Mouse (Mus musculus) left cerebral cortex, postnatal 4 days (tissue): ENCODE data around the gene Cars2. TPM values are rescaled to one million over a fixed set of nuclear protein-coding genes. Genes with fewer than 3 reads are reported as not detected.
"Not testable (repeated sequence)": the region's sequence is repeated elsewhere in the genome, so short reads cannot be mapped to it uniquely, and the experiment has no call there.

ENCODE experiments used
- DNase-seq: peaks from one replicate; pipeline ENCODE4 v3.0.0-alpha.2; 2022
- intact Hi-C: fragments of 180-260 bp; cut with DNase I; formaldehyde crosslinking; loops from one replicate; pipeline ENCODE4 v1.15.1; 2025
- total RNA-seq, 2 experiments: library from RNA; stranded (reverse); gene quantifications; 2 replicates each; pipeline ENCODE4 v1.2.3; 2021

The Cars2 gene
- 10 to 100 TPM; 33.4 to 37.2 TPM for total RNA-seq

DNA sequence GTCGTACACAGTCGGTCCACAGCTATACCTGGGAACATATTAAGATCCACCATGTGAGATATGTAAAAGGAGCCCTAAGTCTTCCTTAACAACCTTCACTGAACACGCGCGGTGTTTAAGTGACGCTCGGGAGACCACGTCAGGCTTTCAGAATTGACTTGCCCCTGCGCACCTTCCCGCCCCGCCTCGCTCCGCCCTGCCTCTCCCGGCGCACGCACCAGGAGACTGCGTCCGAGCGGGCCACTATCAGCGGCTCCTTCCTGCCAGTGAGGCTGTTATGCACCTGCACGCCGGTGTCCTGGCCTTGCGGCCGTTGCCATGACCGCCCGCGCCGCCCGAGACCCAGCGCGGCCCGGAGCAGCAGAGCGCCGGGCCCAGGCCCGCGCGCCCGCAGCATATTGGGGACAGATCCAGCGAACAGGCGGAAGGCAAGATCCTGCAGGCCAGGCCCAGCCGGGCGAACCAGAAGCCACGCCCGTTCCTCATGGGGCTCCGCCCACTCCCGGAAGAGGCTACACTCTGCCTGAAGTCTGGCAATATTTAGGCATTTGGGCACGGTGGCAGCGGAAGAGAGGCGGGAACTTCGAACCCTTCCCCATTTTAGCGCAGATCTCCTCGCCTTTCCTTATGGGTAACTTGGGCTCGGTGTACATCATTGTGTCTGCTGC, at the start of gene Cars2:
Gene Cars2, minus strand, starts transcription at position 503 of the 668 bp plus-strand sequence.
- DNase-seq: peak; percentile 90
- intact Hi-C loops: loop anchor here (10.0 kb wide), 1 partner anchor 154 kb away; the partner anchor contains the start of gene 1700016D06Rik

DNA sequence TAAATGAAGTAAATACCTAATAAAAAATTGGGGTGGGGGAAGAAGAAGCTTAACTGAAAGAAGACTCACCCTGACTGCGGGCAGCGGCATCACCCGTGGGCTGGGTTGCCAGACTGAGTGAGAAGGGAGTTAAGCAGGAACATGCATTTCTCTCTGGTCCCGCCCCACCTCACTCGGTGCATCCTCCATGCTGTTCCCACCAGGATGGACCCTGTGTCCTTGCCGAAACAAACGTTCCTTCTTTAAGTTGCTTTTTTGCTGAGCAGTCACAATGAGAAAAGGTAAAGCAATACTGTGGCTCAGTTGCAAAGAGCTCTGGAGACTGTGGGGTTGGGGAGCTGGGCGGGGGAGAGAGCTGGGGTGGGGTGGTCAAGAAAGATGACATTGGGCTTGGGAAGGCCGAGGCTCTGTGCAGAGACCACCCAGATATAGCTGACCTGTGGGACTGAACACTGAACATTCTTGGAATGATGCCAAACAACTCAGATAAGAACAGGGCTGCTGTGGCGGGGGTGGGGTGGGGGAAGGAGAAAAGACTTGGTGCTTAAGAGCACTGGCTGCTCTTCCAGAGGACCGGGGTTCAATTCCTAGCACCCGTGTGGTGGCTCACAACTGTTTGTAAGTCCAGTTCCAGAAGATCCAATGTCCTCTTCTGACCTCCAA, 42.8 kb upstream of the Cars2 start:
- intact Hi-C loops: no loop called here
- DNase-seq: no peak

DNA sequence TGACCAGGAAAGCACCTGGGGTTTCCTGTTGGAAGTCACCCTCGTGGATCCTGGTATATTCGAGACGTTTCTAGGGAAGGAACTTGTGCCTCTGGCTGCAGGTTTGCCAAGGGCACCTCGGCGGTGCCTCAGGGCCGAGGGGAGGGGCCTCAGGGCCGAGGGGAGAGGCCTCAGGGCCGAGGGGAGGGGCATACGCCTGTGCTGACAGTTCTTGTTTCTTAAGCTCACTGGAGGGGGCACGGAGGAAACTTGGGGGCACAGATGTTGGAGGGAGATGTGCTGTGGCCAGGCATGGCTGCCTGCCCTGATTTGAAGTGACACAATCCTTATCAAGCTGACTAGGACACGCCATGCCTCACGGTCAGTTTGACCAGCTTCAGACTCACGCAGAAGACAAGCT, 41.7 kb upstream of the Cars2 start:
- intact Hi-C loops: no loop called here
- DNase-seq: no peak

DNA sequence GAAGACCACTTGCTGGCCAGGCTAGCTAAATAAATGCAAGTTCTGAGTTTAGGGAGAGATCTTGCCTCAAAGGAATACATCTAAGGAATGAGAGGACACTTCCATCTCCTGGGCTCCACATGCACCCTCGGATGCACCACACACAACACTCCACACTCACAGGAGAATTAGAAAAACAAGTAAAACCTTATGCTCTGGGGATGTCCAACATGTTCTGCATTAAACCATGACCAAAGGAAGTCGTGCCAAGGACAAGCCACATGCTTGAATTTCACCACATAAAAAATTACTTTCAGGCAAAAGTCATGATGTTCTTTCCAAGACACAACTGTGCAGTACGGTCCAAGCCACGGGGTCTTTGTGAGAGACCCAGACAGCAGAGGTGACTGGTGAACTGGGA, 41.3 kb upstream of the Cars2 start:
- intact Hi-C loops: no loop called here
- DNase-seq: no peak

DNA sequence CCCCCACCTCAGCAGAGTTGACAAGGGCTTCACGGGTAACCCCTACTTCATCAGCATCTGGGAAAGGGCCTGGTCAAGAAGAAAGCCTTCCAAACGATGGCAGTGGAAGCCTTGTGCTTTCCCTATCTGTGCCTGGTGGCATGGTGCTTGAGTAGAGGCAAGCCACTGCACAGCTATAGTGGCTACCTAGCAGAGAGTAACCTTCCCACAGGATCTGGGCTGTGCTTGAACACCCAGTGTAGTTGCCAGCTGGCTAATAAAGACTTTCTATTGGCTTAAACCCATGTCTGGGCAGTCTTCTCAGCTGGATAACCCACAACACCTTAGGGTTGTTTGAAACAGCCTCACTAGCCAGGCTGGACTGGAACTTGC, 35.8 kb upstream of the Cars2 start:
- intact Hi-C loops: no loop called here
- no peak for DNase-seq

DNA sequence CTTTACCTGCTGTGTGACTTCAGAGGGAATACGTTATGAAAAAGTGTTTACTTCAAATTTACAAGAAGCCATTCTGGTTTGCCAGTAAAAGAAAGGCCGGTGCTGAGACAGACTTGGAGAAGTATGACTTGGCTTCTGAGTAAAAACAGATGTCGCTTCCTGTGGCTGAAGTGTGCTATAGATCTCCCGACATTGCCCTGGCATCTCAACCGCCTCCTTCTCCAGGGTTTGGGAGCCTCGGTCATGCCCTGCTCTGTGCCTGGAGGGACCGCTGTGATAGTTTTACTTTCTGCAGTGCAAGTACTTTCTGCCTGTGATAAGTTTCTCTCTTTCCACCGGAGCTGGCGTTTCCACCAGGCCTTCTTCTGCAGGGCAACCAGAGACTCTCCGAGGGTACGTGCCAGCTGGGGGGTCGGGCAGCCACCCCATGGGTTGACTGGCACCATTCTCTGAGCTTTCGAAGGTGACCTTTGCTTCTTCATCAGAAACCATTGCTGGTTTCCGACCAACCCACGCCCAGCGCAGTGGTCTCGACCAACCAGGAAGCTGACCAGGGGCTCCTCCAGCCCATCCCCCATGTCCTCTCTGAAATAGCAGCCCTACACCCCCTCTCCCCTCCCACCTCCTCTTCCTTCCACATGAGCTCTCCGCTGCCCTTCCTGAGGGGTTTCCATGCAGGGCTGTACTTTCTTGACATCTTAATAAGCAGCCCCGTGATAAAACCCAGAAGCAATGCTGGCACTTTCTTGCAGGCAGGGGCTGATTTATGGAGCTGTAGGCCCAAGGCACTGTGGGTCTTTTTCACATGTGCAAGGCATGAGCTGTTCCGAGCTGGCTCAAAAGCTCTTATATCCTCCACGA, 35.2 kb upstream of the Cars2 start:
- DNase-seq: no peak
- intact Hi-C loops: no loop called here

DNA sequence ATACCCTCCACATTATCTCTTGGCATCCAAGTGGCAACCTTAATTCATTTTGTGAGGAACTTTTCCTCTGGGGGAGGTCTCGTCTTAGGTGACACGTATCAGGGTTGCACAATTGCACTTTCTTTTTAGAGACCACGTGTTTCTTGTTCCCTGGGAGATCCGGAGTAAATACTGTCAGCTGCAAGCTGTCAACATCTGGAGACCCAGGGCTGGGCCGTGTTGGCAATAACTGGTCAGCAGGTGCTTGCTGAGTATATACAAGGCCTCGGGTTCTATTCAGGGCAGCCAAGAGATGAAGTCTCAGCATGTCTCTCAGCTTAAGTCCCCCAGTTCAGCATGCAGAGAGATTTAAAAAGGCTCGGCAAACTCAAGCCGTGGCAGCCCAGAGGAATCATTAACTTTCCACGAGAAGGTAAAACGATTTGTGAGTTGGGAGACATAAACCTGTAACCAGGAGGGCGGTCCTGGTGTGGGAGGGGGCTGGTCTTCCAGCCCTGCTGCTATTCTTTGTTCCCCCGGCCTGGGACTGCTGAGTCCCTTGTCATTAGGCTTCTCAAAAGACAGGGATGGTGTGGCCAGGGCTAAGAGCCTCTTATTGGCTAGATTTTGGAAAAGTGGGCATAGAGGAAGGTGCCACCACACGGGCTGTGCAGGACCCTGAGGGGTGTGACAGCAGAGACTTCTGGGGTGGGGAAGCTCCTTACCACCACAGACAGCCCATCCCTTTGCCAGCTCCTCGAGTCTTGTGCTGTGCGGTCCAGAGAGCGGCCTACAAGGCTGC, 25.2 kb upstream of the Cars2 start:
- intact Hi-C loops: no loop called here
- DNase-seq: no peak

DNA sequence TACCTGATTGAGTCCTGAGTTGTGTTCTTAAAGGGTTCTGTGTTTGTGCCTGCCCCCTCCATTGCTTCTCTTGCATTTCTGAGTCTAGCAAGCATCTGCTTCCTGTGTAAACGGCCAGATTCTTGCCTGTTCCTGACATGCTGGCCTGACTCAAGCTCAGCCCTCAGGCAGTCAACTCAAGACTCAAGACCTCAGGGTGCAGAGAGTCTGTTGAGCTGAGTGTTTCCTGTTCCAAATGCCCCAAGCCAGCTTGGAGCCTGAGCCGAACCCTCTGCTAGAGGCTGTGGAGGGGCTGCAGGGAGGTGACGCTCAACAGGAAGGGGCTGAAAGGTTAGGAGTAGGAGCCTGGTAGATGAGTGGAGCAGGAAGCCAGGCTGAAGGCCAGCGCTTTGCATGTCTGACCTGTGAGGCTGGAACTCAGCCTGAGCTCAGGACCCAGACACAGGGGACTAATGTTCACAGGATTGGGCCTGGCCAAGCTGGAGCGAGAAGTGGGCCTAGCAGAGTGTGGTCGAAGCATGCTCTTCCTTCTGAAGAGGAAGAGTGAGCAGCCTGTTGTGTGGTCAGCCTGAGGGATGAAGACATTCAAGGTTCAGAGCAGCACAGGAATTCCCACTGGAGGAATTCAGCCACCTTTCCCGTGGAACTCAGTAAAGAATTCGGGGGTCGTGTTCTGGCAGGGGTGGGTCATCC, 24.5 kb upstream of the Cars2 start:
- no peak for DNase-seq
- intact Hi-C loops: no loop called here

DNA sequence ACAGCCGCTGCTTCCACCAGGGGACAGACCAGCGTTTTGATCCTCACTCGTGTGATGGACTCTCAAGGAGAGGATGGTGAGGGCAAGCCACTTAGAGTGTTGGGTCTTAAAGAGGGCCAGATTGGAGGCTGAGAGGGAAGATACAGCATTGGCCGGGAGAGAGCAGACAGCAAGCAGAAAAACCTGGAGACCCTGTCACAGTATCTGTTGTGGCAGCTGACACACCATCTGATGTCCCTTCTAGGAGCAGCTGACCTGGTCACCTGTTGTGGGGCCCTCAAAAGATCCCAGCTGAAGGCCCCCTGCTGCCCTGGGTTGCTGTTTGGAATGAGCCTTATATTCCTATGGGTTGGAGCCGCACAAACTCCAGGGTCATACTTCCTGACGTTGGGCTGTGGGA, 21.8 kb upstream of the Cars2 start:
- DNase-seq: no peak
- intact Hi-C loops: no loop called here

DNA sequence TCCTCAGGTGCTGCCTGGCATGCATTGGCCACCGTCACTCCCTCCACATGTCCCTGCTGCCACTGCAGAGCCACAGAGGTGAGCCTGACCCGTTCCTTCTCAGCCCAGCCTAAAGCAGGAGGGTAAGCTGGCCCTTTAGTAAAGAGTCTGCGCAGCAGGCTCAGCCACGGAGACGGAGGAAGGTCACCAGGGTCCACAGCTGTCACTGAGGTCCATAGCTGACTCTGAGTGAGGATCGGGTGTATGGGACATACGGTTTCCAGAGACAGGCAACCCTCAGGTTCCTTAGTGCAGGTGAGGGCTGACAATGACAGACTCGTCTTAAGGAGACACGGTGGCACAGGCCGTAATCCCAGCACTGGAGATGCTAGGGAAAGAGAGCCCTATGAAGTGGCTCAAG, 21.4 kb upstream of the Cars2 start:
- no peak for DNase-seq
- intact Hi-C loops: no loop called here

DNA sequence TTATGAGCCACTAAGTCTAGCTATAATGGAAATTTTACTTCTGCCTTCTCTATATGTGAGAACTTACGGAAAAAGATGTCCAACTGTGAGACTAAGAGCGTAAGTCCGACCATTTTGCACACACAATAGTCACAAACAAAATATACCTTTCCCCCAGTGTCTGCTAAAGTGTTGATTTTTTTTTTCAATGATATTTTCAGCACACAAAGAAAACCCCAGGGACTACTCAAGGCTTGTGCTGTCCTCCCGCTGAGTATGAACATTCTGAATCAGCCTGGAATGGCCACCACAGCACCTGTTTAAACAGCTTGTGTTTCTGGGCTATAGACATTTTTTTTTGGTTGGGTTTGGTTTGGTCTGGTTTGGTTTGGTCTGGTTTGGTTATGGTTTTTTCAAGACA, 20.2 kb upstream of the Cars2 start:
- no peak for DNase-seq
- intact Hi-C loops: no loop called here

DNA sequence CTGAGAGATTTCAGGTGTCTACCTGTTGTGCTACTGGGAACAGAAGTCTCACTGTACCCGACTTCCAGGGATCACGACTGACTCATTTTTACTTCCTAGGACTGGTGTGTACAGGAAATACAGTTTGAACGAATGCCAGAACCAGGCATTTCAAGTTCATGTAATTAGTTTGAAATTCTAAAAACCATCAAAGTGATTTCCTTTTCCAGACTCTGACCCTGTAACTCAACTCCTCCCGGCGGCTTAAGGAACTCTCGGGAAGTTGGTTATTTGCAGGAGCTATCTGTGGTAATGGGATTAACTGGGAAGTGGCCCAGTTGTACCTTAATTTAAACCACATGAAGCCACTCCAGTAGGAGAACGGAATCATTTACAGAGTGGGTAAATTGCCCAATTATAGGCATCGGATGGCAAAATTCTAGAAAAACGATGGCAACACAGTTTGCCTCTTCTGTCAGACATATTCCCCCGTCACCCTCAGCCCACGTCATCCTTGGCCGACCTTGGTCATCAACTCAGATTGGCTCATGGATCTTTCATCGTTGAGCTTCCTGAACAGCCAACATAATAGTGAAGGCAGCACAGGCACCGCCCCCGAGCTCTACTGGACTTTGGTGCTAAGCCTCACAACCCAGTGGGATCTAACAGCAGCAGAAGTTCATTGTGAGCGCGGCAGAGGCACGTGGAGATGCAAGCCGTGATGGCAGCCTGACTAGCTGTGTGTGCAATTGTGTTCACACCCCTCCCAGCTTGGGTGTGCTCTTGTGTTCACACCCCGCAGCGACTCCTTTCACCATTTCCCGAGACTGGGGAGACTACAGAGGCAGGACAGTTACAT, 18.9 kb upstream of the Cars2 start:
- DNase-seq: no peak
- intact Hi-C loops: loop anchor here (10.0 kb wide), 1 partner anchor 45 kb away; no protein-coding TSS in a partner anchor

DNA sequence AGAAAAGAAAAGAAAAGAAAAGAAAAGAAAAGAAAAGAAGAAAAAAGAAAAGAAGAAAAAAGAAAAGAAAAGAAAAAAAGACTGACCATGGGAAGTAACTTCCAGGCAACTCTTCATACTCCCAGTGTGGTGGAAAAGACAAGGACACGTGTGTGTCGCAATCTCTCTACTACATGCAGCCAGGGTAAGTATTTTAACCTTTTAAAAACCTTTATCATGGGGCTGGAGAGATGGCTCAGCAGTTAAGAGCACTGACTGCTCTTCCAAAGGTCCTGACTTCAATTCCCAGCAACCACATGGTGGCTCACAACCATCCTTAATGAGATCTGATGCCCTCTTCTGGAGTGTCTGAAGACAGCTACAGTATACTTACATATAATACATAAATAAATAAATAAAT, 17.6 kb upstream of the Cars2 start:
- DNase-seq: not testable (repeated sequence)
- intact Hi-C loops: loop anchor here (10.0 kb wide), 1 partner anchor 47 kb away; no protein-coding TSS in a partner anchor

DNA sequence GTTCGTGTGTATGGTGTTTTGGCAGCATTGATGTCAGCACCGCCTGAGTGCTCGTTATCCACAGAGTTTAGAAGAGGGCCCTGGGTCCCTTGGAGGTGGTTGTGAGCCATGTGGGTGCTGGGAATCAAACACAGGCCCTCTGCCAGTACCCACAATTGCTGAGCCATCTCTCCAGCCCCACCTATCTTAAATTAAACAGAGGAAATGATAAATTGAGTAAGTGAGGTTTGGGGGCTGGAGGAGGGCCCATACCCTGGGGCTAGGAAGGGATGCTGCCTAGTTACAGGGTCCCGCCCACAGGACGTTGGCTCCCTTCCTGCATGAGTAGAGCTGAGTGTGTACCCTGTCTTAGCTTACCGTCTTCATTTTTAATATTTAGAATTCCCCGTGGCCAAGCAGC, 14.1 kb upstream of the Cars2 start:
- intact Hi-C loops: loop anchor here (10.0 kb wide), 1 partner anchor 50 kb away; no protein-coding TSS in a partner anchor
- no peak for DNase-seq

DNA sequence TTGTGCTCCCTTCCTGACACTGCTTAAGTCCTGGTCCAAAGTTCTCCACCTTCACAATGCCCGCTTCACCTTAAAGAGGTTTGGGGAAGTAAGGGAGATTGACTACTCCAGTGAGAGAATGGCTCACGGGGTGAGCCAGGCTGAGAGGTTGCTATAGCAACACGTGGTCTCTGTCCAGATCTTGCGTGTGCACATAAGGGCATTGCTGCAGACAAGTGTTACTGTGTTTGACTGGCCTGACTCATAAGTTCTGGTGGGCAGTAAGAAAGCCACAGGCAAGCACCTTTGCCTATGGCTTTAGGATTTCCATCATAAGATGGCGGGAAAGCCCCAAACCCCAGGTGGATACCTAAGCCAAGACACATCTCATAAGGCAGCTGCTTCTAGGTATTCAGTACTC, 13.7 kb upstream of the Cars2 start:
- no peak for DNase-seq
- intact Hi-C loops: loop anchor here (10.0 kb wide), 1 partner anchor 51 kb away; no protein-coding TSS in a partner anchor

DNA sequence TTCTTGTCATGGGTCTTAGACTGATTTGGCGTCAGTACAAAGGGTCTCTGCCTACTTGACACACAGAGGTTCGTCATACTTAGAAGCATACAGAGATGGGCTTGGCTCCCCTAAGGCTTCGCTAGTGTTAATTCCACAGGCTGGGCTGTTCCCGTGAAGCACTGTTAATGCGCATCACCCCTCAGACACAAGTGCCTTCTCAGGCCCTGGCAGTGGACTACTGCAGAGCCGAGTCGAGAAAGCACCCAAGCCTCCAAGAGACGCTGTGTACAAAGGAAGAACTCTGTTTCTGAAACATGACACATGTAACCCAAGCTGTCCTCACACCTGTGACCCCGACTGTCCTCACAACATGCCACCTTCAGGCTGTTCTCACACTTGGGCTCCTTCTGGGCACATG, 9.6 kb upstream of the Cars2 start:
- intact Hi-C loops: loop anchor here (10.0 kb wide), 1 partner anchor 55 kb away; no protein-coding TSS in a partner anchor
- no peak for DNase-seq

DNA sequence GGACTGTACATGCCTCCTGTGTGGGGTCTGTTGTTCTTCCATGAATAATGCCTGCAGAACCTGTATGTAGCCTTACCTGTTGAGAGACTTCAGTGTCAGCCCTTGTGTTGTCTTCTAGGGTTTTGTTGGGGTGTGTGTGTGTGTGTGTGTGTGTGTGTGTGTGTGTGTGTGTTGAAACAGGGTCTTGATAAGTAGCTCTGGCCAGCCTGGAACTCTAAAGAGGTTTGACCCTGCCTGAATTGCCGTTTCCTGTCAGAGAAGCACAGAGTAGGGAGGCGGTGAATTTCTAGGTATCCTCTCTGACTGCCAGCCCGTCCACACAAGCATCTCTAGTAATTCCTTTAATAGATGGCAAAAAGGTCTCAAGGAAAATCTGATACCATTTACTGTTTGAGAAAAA, 8.9 kb upstream of the Cars2 start:
- DNase-seq: no peak
- intact Hi-C loops: loop anchor here (10.0 kb wide), 1 partner anchor 145 kb away; the partner anchor contains the start of gene 1700016D06Rik

DNA sequence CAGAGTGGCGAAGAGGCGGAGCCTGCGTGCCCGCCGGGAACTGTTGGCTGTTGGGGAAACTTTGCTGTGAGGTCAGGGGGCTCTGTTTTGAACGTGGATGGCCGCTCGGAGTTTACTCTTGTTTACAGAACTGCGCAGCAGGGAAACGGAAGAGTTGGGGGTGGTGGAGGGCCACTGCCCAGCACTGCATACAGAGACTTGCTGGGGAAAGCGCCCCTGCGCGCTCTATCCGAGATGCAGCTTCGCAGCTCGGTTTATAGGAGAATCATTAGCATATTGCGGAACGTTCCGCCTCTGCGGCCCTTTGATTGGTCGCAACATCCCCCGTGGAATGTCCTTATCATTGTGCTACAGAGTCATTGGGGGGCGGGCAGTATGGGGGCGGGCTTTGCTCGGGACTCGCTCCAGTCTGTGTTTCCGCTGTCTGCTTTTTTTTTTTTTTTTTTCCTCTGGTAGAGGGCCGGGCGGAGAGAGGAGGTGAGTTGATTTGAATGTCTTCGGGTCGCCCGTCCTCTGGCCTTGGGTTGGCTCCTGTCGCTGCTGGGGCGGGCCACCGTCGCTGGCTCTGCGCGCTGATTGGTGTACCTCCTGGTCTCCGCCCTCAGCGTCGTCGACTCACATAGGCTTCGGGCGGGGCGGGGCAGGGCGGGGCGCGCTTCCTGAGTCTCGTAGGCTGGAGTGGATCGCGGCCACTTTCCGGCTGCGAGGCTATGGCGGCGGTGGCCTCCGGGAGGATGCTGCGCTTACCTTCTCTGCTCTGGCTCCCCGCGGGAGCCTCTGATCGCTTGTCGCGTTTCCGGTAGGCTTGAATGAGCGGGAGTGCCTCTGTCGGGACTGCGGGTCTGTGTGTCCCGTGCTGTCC, 7.4 kb upstream of the Cars2 start:
- peak; percentile 98 for DNase-seq
- intact Hi-C loops: loop anchor here (10.0 kb wide), 1 partner anchor 147 kb away; the partner anchor contains the start of gene 1700016D06Rik
